Mouse (Mus musculus) CH12.LX (cell line): ENCODE measurements at regions not wholly inside any gene's neighbourhood (a gene's known extent, or its start where the extent isn't known, plus 50 kb on each side); places are given as distances from the start of the nearest gene placed in this dataset.

ENCODE experiments used
- DNase-seq: peaks from one replicate; pipeline ENCODE4 v3.0.0-alpha.2; 2013; ENCODE audit errors: extremely low read depth
- H3K27ac ChIP-seq: 2 replicates; pipeline ENCODE4 v1.5.1; 2012; ENCODE audit warnings: low read depth, mild to moderate bottlenecking, control low read depth, moderate library complexity; ENCODE audit not compliant: insufficient read depth
- H3K27me3 ChIP-seq: replicated peaks from 2 replicates; pipeline ENCODE3; 2012; ENCODE audit warnings: inconsistent platforms
- H3K36me3 ChIP-seq, 2 experiments: replicated peaks in 1 of 2; 2 replicates each; pipeline versions ENCODE3 to v1.6.1; 2012; ENCODE audit warnings: inconsistent platforms in 1 of 2, low read length in 1 of 2, mild to moderate bottlenecking in 1 of 2, mixed read lengths in 1 of 2, moderate library complexity in 1 of 2; ENCODE audit not compliant: control insufficient read depth in 1 of 2, insufficient read depth in 1 of 2
- H3K4me1 ChIP-seq, 2 experiments: 2 replicates each; pipeline ENCODE4 v1.6.1; 2012; ENCODE audit warnings: inconsistent platforms in 1 of 2, moderate library complexity in 1 of 2; ENCODE audit not compliant: insufficient read depth in 2 of 2, control insufficient read depth in 1 of 2
- H3K4me2 ChIP-seq: 2 replicates; pipeline ENCODE4 v1.6.1; 2012; ENCODE audit warnings: low read depth, mild to moderate bottlenecking, control low read depth; ENCODE audit not compliant: poor library complexity, insufficient read depth, severe bottlenecking
- H3K4me3 ChIP-seq, 3 experiments: fragments of 150-350 bp in 1 of 3; sonication (generic) in 1 of 3; replicated peaks in 1 of 3; 2 replicates each; pipeline versions ENCODE3 to v1.5.1; 2011 to 2012; ENCODE audit warnings: low read depth in 2 of 3, low read length in 2 of 3, mild to moderate bottlenecking in 2 of 3, moderate library complexity in 2 of 3, control low read depth in 1 of 3, improper control_type of control experiment in 1 of 3, inconsistent platforms in 1 of 3, mixed read lengths in 1 of 3; ENCODE audit not compliant: poor library complexity in 1 of 3
- H3K79me2 ChIP-seq: replicated peaks from 2 replicates; pipeline ENCODE4 v1.6.1; 2012; ENCODE audit warnings: mild to moderate bottlenecking, moderate library complexity; ENCODE audit not compliant: control insufficient read depth, poor library complexity, insufficient read depth, severe bottlenecking; ENCODE audit errors: extremely low read depth
- H3K9ac ChIP-seq: 2 replicates; pipeline ENCODE4 v1.6.1; 2012; ENCODE audit warnings: low read depth, mild to moderate bottlenecking, control low read depth, moderate library complexity; ENCODE audit not compliant: insufficient read depth
- H3K9me3 ChIP-seq: replicated peaks from 2 replicates; pipeline ENCODE3; 2012; ENCODE audit warnings: low read length, inconsistent platforms, mixed read lengths
- BHLHE40 ChIP-seq: IDR thresholded peaks from 2 replicates; pipeline ENCODE4 v1.6.1; 2011; ENCODE audit warnings: mild to moderate bottlenecking, low read depth, low read length, improper control_type of control experiment
- CHD2 ChIP-seq: IDR thresholded peaks from 2 replicates; pipeline ENCODE4 v1.6.1; 2011; ENCODE audit warnings: low read length, improper control_type of control experiment
- CTCF ChIP-seq, 2 experiments: IDR thresholded peaks in 1 of 2; conservative IDR thresholded peaks in 1 of 2; 2 replicates each; pipeline ENCODE4 v1.5.1; 2011 to 2012; ENCODE audit warnings: low read depth in 2 of 2, low read length in 2 of 2, improper control_type of control experiment in 1 of 2, inconsistent platforms in 1 of 2, mild to moderate bottlenecking in 1 of 2, moderate library complexity in 1 of 2
- E2F4 ChIP-seq: IDR thresholded peaks from 2 replicates; pipeline ENCODE4 v1.6.1; 2011; ENCODE audit warnings: low read depth, low read length, improper control_type of control experiment; ENCODE audit not compliant: insufficient replicate concordance
- EP300 ChIP-seq: IDR thresholded peaks from 2 replicates; pipeline ENCODE4 v1.6.1; 2011; ENCODE audit warnings: low read length, improper control_type of control experiment
- HCFC1 ChIP-seq: IDR thresholded peaks from 2 replicates; pipeline ENCODE4 v1.6.1; 2012; ENCODE audit warnings: low read depth, mild to moderate bottlenecking, inconsistent platforms, low read length, improper control_type of control experiment
- MAFK ChIP-seq: IDR thresholded peaks from 2 replicates; pipeline ENCODE4 v1.6.1; 2011; ENCODE audit warnings: low read length, improper control_type of control experiment; ENCODE audit not compliant: insufficient replicate concordance
- MEF2A ChIP-seq: IDR thresholded peaks from 2 replicates; pipeline ENCODE4 v1.6.1; 2014; ENCODE audit warnings: low read depth, mild to moderate bottlenecking, inconsistent platforms, low read length, improper control_type of control experiment, borderline replicate concordance
- MXI1 ChIP-seq: IDR thresholded peaks from 2 replicates; pipeline ENCODE4 v1.6.1; 2011; ENCODE audit warnings: mild to moderate bottlenecking, low read depth, low read length, improper control_type of control experiment
- NRF1 ChIP-seq: IDR thresholded peaks from 2 replicates; pipeline ENCODE4 v1.6.1; 2014; ENCODE audit warnings: low read depth, mild to moderate bottlenecking, inconsistent platforms, low read length, improper control_type of control experiment, moderate library complexity
- POLR2A ChIP-seq: IDR thresholded peaks from 2 replicates; pipeline ENCODE4 v1.6.1; 2011; ENCODE audit warnings: low read depth, mild to moderate bottlenecking, improper control_type of control experiment, low read length
- SMC3 ChIP-seq: IDR thresholded peaks from 2 replicates; pipeline ENCODE4 v1.6.1; 2011; ENCODE audit warnings: low read depth, low read length, improper control_type of control experiment
- TBP ChIP-seq: conservative IDR thresholded peaks from 2 replicates; pipeline ENCODE4 v1.6.1; 2011; ENCODE audit warnings: low read depth, low read length, improper control_type of control experiment
- TCF12 ChIP-seq: IDR thresholded peaks from 2 replicates; pipeline ENCODE4 v1.6.1; 2014; ENCODE audit warnings: low read depth, mild to moderate bottlenecking, inconsistent platforms, low read length, improper control_type of control experiment
- dilution Hi-C: fragments of 300-500 bp; cut with MboI; formaldehyde crosslinking; loops from 2 replicates; pipeline ENCODE4 v1.14.3; 2020; ENCODE audit warnings: low sequenced_read_pairs; ENCODE audit not compliant: extremely low pct_unique_long_range_greater_than_20kb, extremely low pct_ligation_motif_present
- in situ Hi-C: fragments of 300-500 bp; cut with MboI; formaldehyde crosslinking; loops from 3 replicates; pipeline ENCODE4 v1.14.3; 2019; ENCODE audit warnings: low sequenced_read_pairs, low pct_ligation_motif_present, low pct_unique_long_range_greater_than_20kb, mixed read lengths

DNA sequence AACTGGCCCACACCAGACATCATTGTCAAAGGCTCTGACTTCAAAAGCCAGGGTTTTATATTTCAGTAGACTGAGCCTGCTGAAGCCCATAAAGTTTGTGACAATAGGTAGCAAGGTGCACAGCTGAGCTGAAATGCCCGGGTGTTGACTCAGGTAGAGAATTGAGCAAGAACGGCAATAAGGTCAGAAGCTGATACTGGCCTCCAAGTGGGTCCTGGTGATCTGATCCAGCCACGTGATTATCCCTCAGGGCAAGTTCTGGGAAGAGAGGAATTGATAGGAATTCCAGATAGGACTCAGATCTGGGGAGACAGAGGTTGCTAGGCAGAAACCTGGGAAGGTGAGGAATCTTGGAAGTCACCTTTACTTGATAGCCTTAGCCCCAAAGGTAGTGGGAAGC lies 170.4 kb downstream of the Tfap2a start:
- Histone ChIP-seq H3K36me3 (no peaks in the 10 kb centered on the region), H3K4me3 (no peak overlapping the region), H3K9ac (no peak overlapping the region), H3K79me2 (no peaks in the 10 kb centered on the region), H3K4me1 (peaks cover 0 to 21% of the 10 kb centered on the region in 2 experiments; a peak in 2 of 4 replicates), H3K27ac (no peak overlapping the region), H3K4me2 (no peak overlapping the region), H3K9me3 (no peaks in the 10 kb centered on the region), H3K27me3 (no peaks in the 10 kb centered on the region)
- dilution Hi-C loops (no loop called here), in situ Hi-C loops (no loop called here)
- no peak for DNase-seq
- no peak for TF ChIP-seq TCF12

DNA sequence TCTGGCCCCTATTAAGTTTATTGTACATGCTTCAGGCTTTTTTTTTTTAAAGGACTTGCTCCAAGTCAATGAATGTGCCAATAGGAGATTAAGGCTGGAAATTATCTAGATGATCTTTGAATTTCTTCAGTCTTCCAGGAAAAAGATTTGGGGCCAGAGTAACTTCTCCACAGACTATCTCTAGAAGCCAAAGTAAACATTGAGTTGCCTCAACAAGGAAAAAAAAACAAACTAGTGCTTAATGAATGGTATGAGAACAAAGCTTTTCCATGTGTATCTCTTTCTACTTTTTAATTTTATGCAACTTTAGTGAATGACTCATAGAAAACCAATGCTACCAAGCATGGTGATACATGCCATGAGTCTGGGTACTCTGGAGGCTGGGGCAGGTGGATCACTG lies 173.8 kb downstream of the Tfap2a start:
- Histone ChIP-seq H3K79me2 (no peaks in the 10 kb centered on the region), H3K9ac (no peak overlapping the region), H3K36me3 (no peaks in the 10 kb centered on the region), H3K27me3 (no peaks in the 10 kb centered on the region), H3K4me1 (peaks cover 0 to 11% of the 10 kb centered on the region in 2 experiments; a peak in 2 of 4 replicates), H3K27ac (no peak overlapping the region), H3K4me2 (no peak overlapping the region), H3K4me3 (no peak overlapping the region), H3K9me3 (no peaks in the 10 kb centered on the region)
- TF ChIP-seq SMC3 (no peak), POLR2A (no peak), HCFC1 (no peak), CHD2 (no peak), BHLHE40 (no peak), CTCF (conservative IDR thresholded peaks at IDR 0.05 in 1 of 2, IDR thresholded peaks at IDR 0.05 in 1 of 2; ENCODE audit: low read depth in 2 of 2, low read length in 2 of 2) (no peak), EP300 (no peak), MAFK (no peak), MXI1 (no peak), E2F4 (no peak)
- dilution Hi-C loops = no loop called here
- in situ Hi-C loops = no loop called here
- DNase-seq = no peak

DNA sequence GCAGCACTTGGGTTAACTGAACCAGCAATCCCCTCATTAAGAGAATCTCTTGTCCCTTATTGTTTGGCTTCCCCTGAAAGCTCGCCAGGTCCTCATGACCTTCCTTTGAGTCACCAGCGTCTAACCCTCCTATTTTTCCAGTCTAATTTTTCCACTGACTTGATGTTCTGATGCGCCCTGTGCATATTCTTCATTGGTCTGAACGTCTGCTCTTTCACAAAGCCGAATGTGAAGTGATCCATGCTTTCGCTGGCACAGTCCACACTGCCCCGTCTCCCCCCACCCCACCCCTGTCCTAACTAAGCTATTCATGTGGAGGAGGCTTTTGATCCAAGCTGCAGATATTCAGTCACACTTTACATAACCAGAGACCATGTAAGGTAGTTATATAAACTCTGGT lies 183.8 kb downstream of the Tfap2a start:
- no peak overlapping the region for H3K4me2 ChIP-seq
- dilution Hi-C loops = no loop called here
- H3K9ac ChIP-seq = no peak overlapping the region
- H3K36me3 ChIP-seq = no peaks in the 10 kb centered on the region
- TF ChIP-seq E2F4 = no peak
- no peak for TF ChIP-seq NRF1
- TF ChIP-seq MXI1 = no peak
- no peak for TF ChIP-seq TCF12
- no peak for TF ChIP-seq MEF2A
- no peak for TF ChIP-seq BHLHE40
- no peak for TF ChIP-seq TBP
- in situ Hi-C loops = no loop called here
- H3K9me3 ChIP-seq = no peaks in the 10 kb centered on the region
- no peaks in the 10 kb centered on the region for H3K4me1 ChIP-seq
- no peaks in the 10 kb centered on the region for H3K27me3 ChIP-seq
- H3K4me3 ChIP-seq = no peak overlapping the region
- H3K79me2 ChIP-seq = no peaks in the 10 kb centered on the region
- no peak for DNase-seq
- no peak overlapping the region for H3K27ac ChIP-seq
